26 mouse cellular contexts compared by ENCODE assay signal in the genomic region with DNA sequence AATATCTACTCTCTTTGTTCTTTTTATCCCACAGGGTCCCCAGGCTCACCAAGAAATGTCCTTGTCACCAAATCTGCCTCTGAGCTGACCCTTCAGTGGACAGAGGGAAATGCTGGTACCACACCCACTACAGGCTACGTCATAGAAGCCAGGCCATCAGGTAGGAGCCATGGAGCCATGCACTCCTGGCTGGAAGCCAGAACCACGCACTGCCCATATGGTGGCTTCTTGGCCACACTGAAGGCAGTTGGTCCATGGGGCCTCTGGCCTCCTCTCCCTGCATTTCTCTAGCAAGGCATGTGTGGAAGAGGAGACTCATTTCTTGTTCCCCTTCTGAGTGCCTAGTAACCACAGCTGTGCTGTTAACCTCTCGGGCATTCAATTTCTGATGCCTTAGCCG.
A peak's percentile ranks its signal among the peaks of the same experiment; 100 is the strongest.
DNase-seq lines count a peak whose midpoint lies in the region; ATAC-seq and TF ChIP-seq lines count a peak whose summit lies in the region.
"Had no signal": no experiment of that assay in that cellular context is flagged by ENCODE, and none has a peak within 500 bp of the region (broad histone marks: within the 10 kb centered on the region; RNA-seq: fewer than 3 reads in every experiment).

No protein-coding gene starts in this region.

- no peak for ATAC-seq in midbrain, embryonic 14.5 days (ENCODE audit: low FRiP score, low TSS enrichment)
- ATAC-seq in midbrain, embryonic 15.5 days (replicated peaks), result no peak
- ATAC-seq: CD4-positive, CD25-positive, alpha-beta regulatory T cell, adult 4 months; forebrain, embryonic 14.5 days; intestine, postnatal 0 days; liver, embryonic 12.5 days; liver, postnatal 0 days had no signal

- WGBS in midbrain, embryonic 14.5 days, result 76% methylated on average over 4 of the region's 4 CpGs
- WGBS in midbrain, embryonic 15.5 days, result 73% methylated on average over 4 of the region's 4 CpGs

- no peaks in the 10 kb centered on the region for H3K36me3 ChIP-seq in midbrain, embryonic 14.5 days (ENCODE audit: control insufficient read depth, insufficient read depth, low read length)
- H3K36me3 ChIP-seq in midbrain, embryonic 15.5 days (replicated peaks), result no peaks in the 10 kb centered on the region
- H3K36me3 ChIP-seq: embryonic facial prominence, embryonic 12.5 days; liver, embryonic 12.5 days; midbrain, embryonic 12.5 days had no signal

- DNase-seq in midbrain, embryonic 14.5 days, result no peak
- peak; percentile 85 for DNase-seq in cerebellum, adult 11 months
- DNase-seq in cerebellum, adult 8-10 months, result peak; percentile 79
- peak; percentile 93 to 95 for DNase-seq in cerebellum, postnatal 25 days
- no peak for DNase-seq in heart, postnatal 25 days (ENCODE audit: low spot score)
- no peak for DNase-seq in right cerebral cortex, postnatal 10 days (ENCODE audit: low spot score in 2 of 2)
- no peak for DNase-seq in layer of hippocampus, adult 2 months (ENCODE audit: low spot score in 2 of 2)
- DNase-seq: adrenal gland, postnatal 25 days; gastrocnemius, postnatal 25 days; heart, adult 2 months; heart, postnatal 10 days; kidney, postnatal 25 days; liver, postnatal 0 days; lung, postnatal 36 days; thymus, adult 2 months; thymus, postnatal 36 days had no signal

- H3K4me1 ChIP-seq in midbrain, embryonic 14.5 days (ENCODE audit: control insufficient read depth, insufficient read depth, low read length), result peaks cover 13% of the 10 kb centered on the region
- peaks cover 12% of the 10 kb centered on the region for H3K4me1 ChIP-seq in midbrain, embryonic 15.5 days
- H3K4me1 ChIP-seq: embryonic facial prominence, embryonic 12.5 days; heart, embryonic 13.5 days; liver, embryonic 12.5 days had no signal

- no peak overlapping the region for H3K4me2 ChIP-seq in midbrain, embryonic 14.5 days (ENCODE audit: low read length)
- H3K4me2 ChIP-seq in midbrain, embryonic 15.5 days, result no peak overlapping the region
- H3K4me2 ChIP-seq: embryonic facial prominence, embryonic 12.5 days; heart, embryonic 13.5 days; kidney, embryonic 15.5 days; liver, embryonic 12.5 days; midbrain, embryonic 12.5 days had no signal

- no peak overlapping the region for H3K4me3 ChIP-seq in midbrain, embryonic 14.5 days (replicated peaks; ENCODE audit: low read depth, low read length)
- H3K4me3 ChIP-seq in midbrain, embryonic 15.5 days, result no peak overlapping the region
- H3K4me3 ChIP-seq in layer of hippocampus, adult 2 months, result no peak overlapping the region
- H3K4me3 ChIP-seq: embryonic facial prominence, embryonic 12.5 days; heart, adult 2 months; heart, embryonic 13.5 days; kidney, embryonic 15.5 days; left cerebral cortex, adult 2 months; liver, embryonic 12.5 days; midbrain, embryonic 12.5 days had no signal

- H3K27ac ChIP-seq in midbrain, embryonic 14.5 days (replicated peaks; ENCODE audit: low read depth, low read length), result 0 out of 2 replicates have a peak overlapping the region, but pooled peaks have one; percentile 14
- H3K27ac ChIP-seq in midbrain, embryonic 15.5 days, result no peak overlapping the region
- no peak overlapping the region for H3K27ac ChIP-seq in layer of hippocampus, adult 2 months
- H3K27ac ChIP-seq: embryonic facial prominence, embryonic 12.5 days; heart, adult 2 months; heart, embryonic 13.5 days; kidney, embryonic 15.5 days; left cerebral cortex, adult 2 months; liver, embryonic 12.5 days; midbrain, embryonic 12.5 days had no signal

- intact Hi-C loops in heart, postnatal 25 days (cut with DNase I), result no loop called here

- H3K9me3 ChIP-seq in midbrain, embryonic 14.5 days (ENCODE audit: control insufficient read depth, low read length), result no peaks in the 10 kb centered on the region
- H3K9me3 ChIP-seq in midbrain, embryonic 15.5 days, result no peaks in the 10 kb centered on the region
- H3K9me3 ChIP-seq: embryonic facial prominence, embryonic 12.5 days; kidney, embryonic 15.5 days; liver, embryonic 12.5 days had no signal

- no peak for TF ChIP-seq CTCF in layer of hippocampus, adult 2 months (conservative IDR thresholded peaks at IDR 0.05)

- H3K27me3 ChIP-seq in midbrain, embryonic 14.5 days (ENCODE audit: control insufficient read depth, insufficient read depth, low read length), result peaks cover 8% of the 10 kb centered on the region; the same call in 1 of the 2 replicates
- H3K27me3 ChIP-seq in midbrain, embryonic 15.5 days (replicated peaks), result 0 out of 2 replicates have a peak, but pooled peaks cover 4% of the 10 kb centered on the region
- H3K27me3 ChIP-seq: embryonic facial prominence, embryonic 12.5 days; heart, embryonic 13.5 days; kidney, embryonic 15.5 days; liver, embryonic 12.5 days had no signal

- H3K9ac ChIP-seq in midbrain, embryonic 14.5 days (replicated peaks; ENCODE audit: low read length), result no peak overlapping the region
- no peak overlapping the region for H3K9ac ChIP-seq in midbrain, embryonic 15.5 days
- H3K9ac ChIP-seq: embryonic facial prominence, embryonic 12.5 days; heart, embryonic 13.5 days; kidney, embryonic 15.5 days; liver, embryonic 12.5 days; liver, postnatal 0 days; midbrain, embryonic 12.5 days had no signal

Comparison
In these comparisons a context has a peak if more than half of its experiments do, and no peak if none do; other contexts are left out.
1. DNase-seq: peak in cerebellum, adult 11 months (single experiment), cerebellum, adult 8-10 months (single experiment) and cerebellum, postnatal 25 days (2 of 2); none in midbrain, embryonic 14.5 days (single experiment), heart, postnatal 25 days (single experiment), right cerebral cortex, postnatal 10 days (0 of 2) and layer of hippocampus, adult 2 months (0 of 2).